Mouse (Mus musculus) lung, adult 2 months (tissue): ENCODE results near the gene Olfr417.

Experiments used
- CTCF ChIP-seq: fragments of 200-500 bp; IDR thresholded peaks from 2 replicates; pipeline ENCODE4 v1.5.1; 2011; ENCODE audit warnings: mild to moderate bottlenecking, low read length, control low read depth; ENCODE audit not compliant: insufficient read depth
- POLR2A ChIP-seq: fragments of 200-500 bp; IDR thresholded peaks from 2 replicates; pipeline ENCODE4 v1.6.1; 2011; ENCODE audit warnings: low read depth, mild to moderate bottlenecking, control low read depth, low read length, borderline replicate concordance; ENCODE audit errors: extremely low read depth

DNA sequence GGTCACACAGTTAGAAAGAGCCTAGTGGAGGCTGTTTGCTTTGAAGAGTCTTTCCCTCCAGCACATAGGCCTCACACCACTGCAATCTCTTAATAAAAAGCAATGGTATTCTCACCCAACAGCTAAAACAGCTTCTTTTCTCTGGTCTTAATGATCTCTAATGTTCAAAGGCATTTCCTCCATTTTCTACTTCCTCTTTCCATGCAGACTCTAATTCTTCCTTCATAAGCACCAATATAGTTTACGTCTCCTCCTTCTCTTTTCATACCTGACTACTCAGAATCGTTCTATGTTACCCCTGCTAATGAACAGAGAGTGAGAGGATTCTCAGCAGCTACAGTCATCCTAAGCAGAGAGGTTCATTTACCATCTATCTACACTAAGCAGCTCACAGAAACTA is 47.6 kb upstream of the Olfr417 start:
- no peak for TF ChIP-seq CTCF
- no peak for TF ChIP-seq POLR2A
